Mouse (Mus musculus) naive thymus-derived CD4-positive, alpha-beta T cell, adult 2 months (primary cell): ENCODE results near the gene D730048I06Rik.
"Not testable (repeated sequence)": the region's sequence is repeated elsewhere in the genome, so short reads cannot be mapped to it uniquely, and the experiment has no call there.

Experiments
- DNase-seq: peaks from one replicate; pipeline ENCODE4 v3.0.0-alpha.2; 2011; ENCODE audit warnings: low read depth

The D730048I06Rik gene

GRCm38 (mm10) chr9:35790001-35790400 lies at the start of gene D730048I06Rik, which contains the start of gene Gm27235:
TSS of gene D730048I06Rik (minus strand) at chr9:35790112.
TSS of gene Gm27235 (minus strand) at chr9:35790101.
- no peak for DNase-seq

- DNase-seq = not testable (repeated sequence)
Measured at GRCm38 (mm10) chr9:35817881-35818280, 28.0 kb upstream of the D730048I06Rik start.

- no peak for DNase-seq
Measured at GRCm38 (mm10) chr9:35798146-35798545, 8.2 kb upstream of the D730048I06Rik start.

GRCm38 (mm10) chr9:35778009-35778408 lies 11.9 kb downstream of the D730048I06Rik start, which contains the start of gene Gm17727:
TSS of gene Gm17727 (minus strand) at chr9:35778109.
- DNase-seq = no peak

GRCm38 (mm10) chr9:35756843-35757242 lies 33.1 kb downstream of the D730048I06Rik start:
- no peak for DNase-seq

GRCm38 (mm10) chr9:35740749-35741148 lies 49.2 kb downstream of the D730048I06Rik start, which contains the start of gene Gm17677:
TSS of gene Gm17677 (plus strand) at chr9:35741049.
- no peak for DNase-seq
